Mouse (Mus musculus): Measurements from ENCODE around the gene Htr1d. TPM values are rescaled to one million over a fixed set of nuclear protein-coding genes. Genes with fewer than 3 reads are reported as not detected.

Htr1d gene
- total and polyA plus RNA-seq, 3 experiments, result not detected

DNA sequence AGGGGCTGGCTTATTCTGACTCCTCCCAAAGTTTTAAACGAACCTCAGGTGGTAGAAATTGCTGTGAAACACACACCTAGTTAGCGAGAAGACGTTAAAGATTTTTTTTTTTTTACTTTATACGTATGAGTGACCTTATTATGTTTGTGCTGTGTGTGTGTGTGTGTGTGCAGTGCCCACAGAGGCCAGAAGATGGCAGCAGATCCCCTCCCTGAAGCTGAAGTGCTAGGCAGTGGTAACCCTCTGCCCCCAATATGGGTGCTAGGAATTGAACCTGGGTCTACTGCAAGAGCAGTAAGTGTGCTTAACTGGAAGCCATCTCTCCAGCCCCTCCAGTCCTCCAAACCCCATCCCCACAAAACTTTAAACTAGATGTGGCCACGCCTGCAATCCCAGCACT is 40.3 kb upstream of the Htr1d start (continued):
- TF ChIP-seq TBP (IDR thresholded peaks at IDR 0.05; ENCODE audit: low read depth, low read length), result no peak
- TF ChIP-seq BHLHE40 (IDR thresholded peaks at IDR 0.05; ENCODE audit: borderline replicate concordance, low read depth, low read length), result no peak
- peak; percentile 54 for TF ChIP-seq RAD21 (IDR thresholded peaks at IDR 0.05; ENCODE audit: low read depth, low read length)

GRCm38 (mm10) chr4:136383839-136384238 is 39.5 kb upstream of the Htr1d start:
- Histone ChIP-seq H3K9ac (ENCODE audit: control insufficient read depth, low read depth, low read length, poor library complexity, severe bottlenecking) (no peak overlapping the region), H3K4me3 (ENCODE audit: control insufficient read depth in 1 of 2, insufficient read depth in 1 of 2, low read depth in 2 of 2, low read length in 2 of 2) (no peak overlapping the region), H3K79me2 (ENCODE audit: control insufficient read depth, insufficient read depth, low read length, poor library complexity) (no peaks in the 10 kb centered on the region), H3K36me3 (ENCODE audit: control insufficient read depth in 1 of 2, insufficient read depth in 2 of 2, low read length in 2 of 2) (no peaks in the 10 kb centered on the region), H3K27ac (ENCODE audit: control insufficient read depth, low read depth, low read length) (no peak overlapping the region), H3K9me3 (replicated peaks; ENCODE audit: insufficient read depth, low read length) (no peaks in the 10 kb centered on the region), H3K4me1 (ENCODE audit: control insufficient read depth in 1 of 2, insufficient read depth in 2 of 2, low read length in 2 of 2) (no peaks in the 10 kb centered on the region), H3K27me3 (ENCODE audit: control insufficient read depth in 1 of 2, insufficient read depth in 2 of 2, low read length in 2 of 2) (no peaks in the 10 kb centered on the region; a peak in 1 of 4 replicates)
- no peak for TF ChIP-seq MEF2A (IDR thresholded peaks at IDR 0.05; ENCODE audit: extremely low read depth, insufficient replicate concordance, low read depth, low read length, poor library complexity, severe bottlenecking)
- no peak for TF ChIP-seq SIN3A (IDR thresholded peaks at IDR 0.05; ENCODE audit: low read length)
- no peak for TF ChIP-seq CHD1 (IDR thresholded peaks at IDR 0.05; ENCODE audit: low read depth, low read length)
- TF ChIP-seq TCF12 (IDR thresholded peaks at IDR 0.05; ENCODE audit: low read depth, low read length), result no peak
- no peak for TF ChIP-seq MAX (IDR thresholded peaks at IDR 0.05; ENCODE audit: low read length)
- no peak for TF ChIP-seq POLR2AphosphoS5 (IDR thresholded peaks at IDR 0.05; ENCODE audit: borderline replicate concordance, low read depth, low read length)
- no peak for TF ChIP-seq ZNF384 (IDR thresholded peaks at IDR 0.05; ENCODE audit: low read depth, low read length)
- no peak for TF ChIP-seq SMC3 (IDR thresholded peaks at IDR 0.05; ENCODE audit: low read depth, low read length)
- DNase-seq (ENCODE audit: low read depth, low spot score), result no peak

DNA sequence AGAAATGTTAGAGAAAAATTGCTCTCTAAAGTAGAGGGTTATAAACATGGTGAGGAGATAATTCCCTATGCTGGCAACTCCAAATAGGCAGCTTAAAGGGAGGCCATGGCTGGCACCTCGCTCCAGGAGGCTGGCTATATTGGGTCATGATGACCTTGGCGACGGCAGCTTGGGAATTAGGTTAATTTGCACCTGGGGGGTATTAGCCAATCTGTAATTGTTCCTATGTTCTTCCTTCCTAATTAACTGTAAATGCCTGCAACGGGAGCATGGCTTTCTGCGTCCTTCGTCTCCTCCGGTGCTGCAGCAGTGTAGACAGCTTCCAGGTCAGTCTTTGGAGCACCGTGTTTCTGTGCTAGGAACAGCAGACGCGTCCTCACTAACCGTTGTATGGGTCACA is 36.1 kb upstream of the Htr1d start:
- no peak overlapping the region for H3K9ac ChIP-seq (ENCODE audit: control insufficient read depth, low read depth, low read length, poor library complexity, severe bottlenecking)
- TF ChIP-seq POLR2AphosphoS2 (IDR thresholded peaks at IDR 0.05; ENCODE audit: low read length), result no peak
- no peak for TF ChIP-seq GATA1 (IDR thresholded peaks at IDR 0.05; ENCODE audit: low read depth, low read length)
- no peak for TF ChIP-seq TBP (IDR thresholded peaks at IDR 0.05; ENCODE audit: low read depth, low read length)
- TF ChIP-seq MYB (IDR thresholded peaks at IDR 0.05; ENCODE audit: low read depth, low read length), result no peak
- TF ChIP-seq NRF1 (IDR thresholded peaks at IDR 0.05; ENCODE audit: insufficient read depth, low read depth, low read length, poor library complexity, severe bottlenecking), result no peak
- no peak for TF ChIP-seq MXI1 (IDR thresholded peaks at IDR 0.05; ENCODE audit: low read depth, low read length)
- TF ChIP-seq NELFE (IDR thresholded peaks at IDR 0.05; ENCODE audit: low read depth, low read length), result no peak
- no peak for TF ChIP-seq UBTF (IDR thresholded peaks at IDR 0.05; ENCODE audit: borderline replicate concordance, insufficient read depth, low read depth, low read length)
- no peak for TF ChIP-seq ELF1 (IDR thresholded peaks at IDR 0.05; ENCODE audit: low read depth, low read length)
- TF ChIP-seq RCOR1 (IDR thresholded peaks at IDR 0.05; ENCODE audit: low read depth, low read length), result no peak
- TF ChIP-seq HCFC1 (IDR thresholded peaks at IDR 0.05; ENCODE audit: low read depth, low read length), result no peak
- H3K36me3 ChIP-seq (ENCODE audit: control insufficient read depth in 1 of 2, insufficient read depth in 2 of 2, low read length in 2 of 2), result no peaks in the 10 kb centered on the region
- no peaks in the 10 kb centered on the region for H3K79me2 ChIP-seq (ENCODE audit: control insufficient read depth, insufficient read depth, low read length, poor library complexity)
- DNase-seq (ENCODE audit: low read depth, low spot score), result no peak
- no peak overlapping the region for H3K27ac ChIP-seq (ENCODE audit: control insufficient read depth, low read depth, low read length)
- no peaks in the 10 kb centered on the region; a peak in 1 of 4 replicates for H3K27me3 ChIP-seq (ENCODE audit: control insufficient read depth in 1 of 2, insufficient read depth in 2 of 2, low read length in 2 of 2)
- no peaks in the 10 kb centered on the region for H3K9me3 ChIP-seq (replicated peaks; ENCODE audit: insufficient read depth, low read length)
- H3K4me3 ChIP-seq (ENCODE audit: control insufficient read depth in 1 of 2, insufficient read depth in 1 of 2, low read depth in 2 of 2, low read length in 2 of 2), result no peak overlapping the region
- no peaks in the 10 kb centered on the region for H3K4me1 ChIP-seq (ENCODE audit: control insufficient read depth in 1 of 2, insufficient read depth in 2 of 2, low read length in 2 of 2)
